Mouse (Mus musculus): ENCODE measurements around the gene H2-Q7. TPM values are rescaled to one million over a fixed set of nuclear protein-coding genes. Genes with fewer than 3 reads are reported as not detected.

The H2-Q7 gene
- 1,000 to 10,000 TPM; 2,137 to 2,431 TPM for polyA plus RNA-seq (2017; shearing (Covaris generic))

DNA sequence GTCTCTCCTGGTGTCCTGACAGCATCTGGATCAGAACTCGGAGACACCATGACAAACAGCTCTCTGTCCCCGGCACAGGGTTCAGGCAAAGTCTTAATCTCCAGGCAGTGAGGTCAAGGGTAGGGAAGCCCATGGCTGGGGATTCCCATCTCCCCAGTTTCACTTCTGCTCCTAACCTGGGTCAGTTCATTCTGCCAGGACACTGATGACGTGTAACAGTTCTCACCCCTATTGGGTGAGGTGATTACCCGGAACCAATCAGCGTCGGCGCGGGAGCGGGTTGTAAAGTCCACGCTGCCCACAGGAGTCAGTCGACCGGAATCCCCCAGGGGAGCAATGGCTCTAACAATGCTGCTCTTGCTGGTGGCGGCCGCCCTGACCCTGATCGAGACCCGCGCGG lies at the start of gene H2-Q7:
Gene H2-Q7, plus strand, starts transcription at position 271 of the 400 bp plus-strand sequence.

DNA sequence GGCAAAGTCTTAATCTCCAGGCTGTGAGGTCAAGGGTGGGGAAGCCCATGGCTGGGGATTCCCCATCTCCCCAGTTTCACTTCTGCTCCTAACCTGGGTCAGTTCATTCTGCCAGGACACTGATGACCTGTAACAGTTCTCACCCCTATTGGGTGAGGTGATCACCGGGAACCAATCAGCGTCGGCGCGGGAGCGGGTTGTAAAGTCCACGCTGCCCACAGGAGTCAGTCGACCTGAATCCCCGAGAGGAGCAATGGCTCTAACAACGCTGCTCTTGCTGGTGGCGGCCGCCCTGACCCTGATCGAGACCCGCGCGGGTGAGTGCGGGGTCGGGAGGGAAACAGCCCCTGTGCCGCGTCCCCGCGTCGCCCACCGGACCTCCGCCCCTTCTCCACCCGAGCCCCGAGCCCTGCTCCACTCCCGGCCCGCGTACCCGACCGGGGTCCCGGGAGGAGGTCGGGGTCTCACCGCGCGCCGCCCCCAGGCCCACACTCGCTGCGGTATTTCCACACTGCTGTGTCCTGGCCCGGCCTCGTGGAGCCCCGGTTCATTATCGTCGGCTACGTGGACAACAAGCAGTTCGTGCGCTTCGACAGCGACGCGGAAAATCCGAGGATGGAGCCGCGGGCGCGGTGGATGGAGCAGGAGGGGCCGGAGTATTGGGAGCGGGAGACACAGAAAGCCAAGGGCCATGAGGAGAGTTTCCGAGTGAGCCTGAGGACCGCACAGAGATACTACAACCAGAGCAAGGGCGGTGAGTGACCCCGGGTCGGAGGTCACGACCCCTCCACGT lies 14.1 kb upstream of the H2-Q7 start, which contains the start of gene H2-Q6:
Gene H2-Q6, plus strand, starts transcription at position 227 of the 793 bp plus-strand sequence.

GRCm38 (mm10) chr17:35469842-35470751 lies 31.1 kb downstream of the H2-Q7 start, which contains the start of gene H2-Q10:
Gene H2-Q10 (plus strand): TSS chr17:35470089.

Other genes starting within 250 kb of the H2-Q7 start
- 1,000 to 10,000 TPM; 1,692 to 1,979 TPM for gene Ltb, start 244.7 kb upstream of the H2-Q7 start, polyA plus RNA-seq (2017; shearing (Covaris generic))
- 10 to 100 TPM; 34.2 to 54.8 TPM for gene Tnf, start 237.1 kb upstream of the H2-Q7 start, polyA plus RNA-seq (2017; shearing (Covaris generic))
- gene Lta, start 233.8 kb upstream of the H2-Q7 start, polyA plus RNA-seq (2017; shearing (Covaris generic)), result 100 to 1,000 TPM in 1 of 2 experiments, 10 to 100 TPM in 1; 56.6 to 152 TPM
- not detected for gene Gm16181, start 218.3 kb upstream of the H2-Q7 start, polyA plus RNA-seq (2017; shearing (Covaris generic))
- gene Atp6v1g2, start 205.5 kb upstream of the H2-Q7 start, polyA plus RNA-seq (2017; shearing (Covaris generic)), result 1 to 10 TPM; 4.5 to 5.5 TPM
- 10 to 100 TPM; 15.6 to 29.3 TPM for gene Nfkbil1, start 203.4 kb upstream of the H2-Q7 start, polyA plus RNA-seq (2017; shearing (Covaris generic))
- 100 to 1,000 TPM; 211 to 230 TPM for gene Ddx39b, start 197.4 kb upstream of the H2-Q7 start, polyA plus RNA-seq (2017; shearing (Covaris generic))
- 1,000 to 10,000 TPM; 5,968 to 6,679 TPM for gene H2-D1, start 176.4 kb upstream of the H2-Q7 start, polyA plus RNA-seq (2017; shearing (Covaris generic))
- 1 to 10 TPM in 1 of 2 experiments, under 1 TPM in 1; 0.48 to 1.8 TPM for gene H2-Q1, start 118.8 kb upstream of the H2-Q7 start, polyA plus RNA-seq (2017; shearing (Covaris generic))
- gene H2-Q2, start 96.9 kb upstream of the H2-Q7 start, polyA plus RNA-seq (2017; shearing (Covaris generic)), result 10 to 100 TPM; 15.6 to 19.4 TPM
- gene H2-Q4, start 59.5 kb upstream of the H2-Q7 start, polyA plus RNA-seq (2017; shearing (Covaris generic)), result 10 to 100 TPM; 33.5 to 46.7 TPM
- 100 to 1,000 TPM; 686 to 886 TPM for gene H2-Q6, start 14.3 kb upstream of the H2-Q7 start, polyA plus RNA-seq (2017; shearing (Covaris generic))
- gene H2-Q10, start 30.9 kb downstream of the H2-Q7 start, polyA plus RNA-seq (2017; shearing (Covaris generic)), result 10 to 100 TPM; 24.7 to 30.9 TPM
- 1 to 10 TPM in 1 of 2 experiments, under 1 TPM in 1; 0.40 to 1.3 TPM for gene Pou5f1, start 66.9 kb downstream of the H2-Q7 start, polyA plus RNA-seq (2017; shearing (Covaris generic))
- 10 to 100 TPM; 12.6 to 27.6 TPM for gene Tcf19, start 77.7 kb downstream of the H2-Q7 start, polyA plus RNA-seq (2017; shearing (Covaris generic))
- gene Cchcr1, start 77.9 kb downstream of the H2-Q7 start, polyA plus RNA-seq (2017; shearing (Covaris generic)), result 10 to 100 TPM; 10.7 to 18.4 TPM
- not detected for gene Psors1c2, start 94.0 kb downstream of the H2-Q7 start, polyA plus RNA-seq (2017; shearing (Covaris generic))
- gene Cdsn, start 113.0 kb downstream of the H2-Q7 start, polyA plus RNA-seq (2017; shearing (Covaris generic)), result not detected
- not detected for gene 2300002M23Rik, start 128.3 kb downstream of the H2-Q7 start, polyA plus RNA-seq (2017; shearing (Covaris generic))
- gene Sfta2, start 162.4 kb downstream of the H2-Q7 start, polyA plus RNA-seq (2017; shearing (Covaris generic)), result not detected
- not detected for gene Gm9573, start 187.5 kb downstream of the H2-Q7 start, polyA plus RNA-seq (2017; shearing (Covaris generic))
- not detected for gene Mucl3, start 204.5 kb downstream of the H2-Q7 start, polyA plus RNA-seq (2017; shearing (Covaris generic))
- 10 to 100 TPM; 27.1 to 30.7 TPM for gene Vars2, start 228.4 kb downstream of the H2-Q7 start, polyA plus RNA-seq (2017; shearing (Covaris generic))
- 10 to 100 TPM; 24.3 to 29.4 TPM for gene Gtf2h4, start 234.6 kb downstream of the H2-Q7 start, polyA plus RNA-seq (2017; shearing (Covaris generic))

All from inflammation-experienced regulatory T-cells (primary cell).